Mouse (Mus musculus): Measurements from ENCODE around the gene Lrp11.
"Not testable (repeated sequence)": the region's sequence is repeated elsewhere in the genome, so short reads cannot be mapped to it uniquely, and the experiment has no call there.

The Lrp11 gene

GRCm38 (mm10) chr10:7589592-7590233 is at the start of gene Lrp11:
Gene Lrp11, plus strand, starts transcription at chr10:7589800.
- DNase-seq: peak; percentile 86 to 90

GRCm38 (mm10) chr10:7578002-7578401 is 11.6 kb upstream of the Lrp11 start:
- no peak for DNase-seq

GRCm38 (mm10) chr10:7581401-7581800 is 8.2 kb upstream of the Lrp11 start:
- no peak for DNase-seq

GRCm38 (mm10) chr10:7582157-7582890 is 7.3 kb upstream of the Lrp11 start:
- no peak for DNase-seq

- DNase-seq: no peak
Observed at GRCm38 (mm10) chr10:7582891-7583557, 6.6 kb upstream of the Lrp11 start.

- DNase-seq: peak; percentile 34 to 35
Observed at GRCm38 (mm10) chr10:7586771-7587170, 2.8 kb upstream of the Lrp11 start.

- no peak for DNase-seq
Observed at GRCm38 (mm10) chr10:7590234-7590689, 662 bp downstream of the Lrp11 start.

- no peak for DNase-seq
Observed at GRCm38 (mm10) chr10:7590792-7591191, 1.2 kb downstream of the Lrp11 start.

GRCm38 (mm10) chr10:7594797-7595196 is 5.2 kb downstream of the Lrp11 start:
- no peak for DNase-seq

GRCm38 (mm10) chr10:7596251-7596650 is 6.7 kb downstream of the Lrp11 start:
- no peak for DNase-seq

GRCm38 (mm10) chr10:7598177-7598576 is 8.6 kb downstream of the Lrp11 start:
- no peak for DNase-seq

GRCm38 (mm10) chr10:7600647-7601046 is 11.0 kb downstream of the Lrp11 start:
- DNase-seq: peak; percentile 78 to 83

GRCm38 (mm10) chr10:7605168-7605567 is 15.6 kb downstream of the Lrp11 start:
- no peak for DNase-seq

GRCm38 (mm10) chr10:7606437-7606836 is 16.8 kb downstream of the Lrp11 start:
- DNase-seq: no peak

GRCm38 (mm10) chr10:7608611-7609010 is 19.0 kb downstream of the Lrp11 start:
- no peak for DNase-seq

- no peak for DNase-seq
Observed at GRCm38 (mm10) chr10:7611647-7612046, 22.0 kb downstream of the Lrp11 start.

- not testable (repeated sequence) for DNase-seq
Observed at GRCm38 (mm10) chr10:7612210-7612609, 22.6 kb downstream of the Lrp11 start.

- no peak for DNase-seq
Observed at GRCm38 (mm10) chr10:7614834-7615233, 25.2 kb downstream of the Lrp11 start.

GRCm38 (mm10) chr10:7617146-7617545 is 27.5 kb downstream of the Lrp11 start:
- not testable (repeated sequence) for DNase-seq

- not testable (repeated sequence) for DNase-seq
Observed at GRCm38 (mm10) chr10:7617556-7617955, 28.0 kb downstream of the Lrp11 start.

- no peak for DNase-seq
Observed at GRCm38 (mm10) chr10:7619821-7620241, 30.2 kb downstream of the Lrp11 start.

- no peak for DNase-seq
Observed at GRCm38 (mm10) chr10:7620723-7621122, 31.1 kb downstream of the Lrp11 start.

GRCm38 (mm10) chr10:7622378-7622777 is 32.8 kb downstream of the Lrp11 start:
- no peak for DNase-seq
